ENCODE assay signal across 20 mouse cellular contexts in the genomic region with DNA sequence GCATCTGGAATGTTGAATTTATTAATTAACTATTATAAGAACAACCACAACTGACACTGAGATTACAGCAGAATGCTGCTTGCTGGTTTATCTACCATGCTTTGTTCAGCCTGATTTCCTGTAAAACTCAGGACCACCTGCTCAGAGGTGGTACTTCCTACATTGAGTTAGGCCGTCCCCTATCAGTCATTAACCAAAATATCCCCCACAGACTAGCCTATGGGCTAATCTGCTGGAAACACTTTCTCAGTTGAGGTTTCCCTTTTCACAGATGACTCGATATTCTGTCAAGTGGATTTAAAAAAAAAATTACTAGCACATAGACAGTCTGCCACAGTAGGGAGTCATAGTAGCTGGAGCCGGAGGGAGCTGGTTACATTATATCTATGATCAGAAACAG. TPM values are rescaled to one million over a fixed set of nuclear protein-coding genes. Genes with fewer than 3 reads are reported as not detected.
DNase-seq lines count a peak whose midpoint lies in the region; ATAC-seq lines count a peak whose summit lies in the region.
"Had no signal": no experiment of that assay in that cellular context is flagged by ENCODE, and none has a peak within 500 bp of the region (broad histone marks: within the 10 kb centered on the region; RNA-seq: fewer than 3 reads in every experiment).

No protein-coding gene starts in this region.

- H3K9ac ChIP-seq in liver, embryonic 16.5 days (ENCODE audit: low read depth, low read length), result no peak overlapping the region
- H3K9ac ChIP-seq in kidney, embryonic 16.5 days (replicated peaks; ENCODE audit: low read length), result no peak overlapping the region
- H3K9ac ChIP-seq: forebrain, embryonic 12.5 days; forebrain, postnatal 0 days; heart, embryonic 12.5 days; hindbrain, embryonic 15.5 days had no signal

- peak overlapping the region; percentile 2; the same call in 1 of the 2 replicates for H3K27ac ChIP-seq in liver, embryonic 16.5 days (ENCODE audit: low read length)
- no peak overlapping the region for H3K27ac ChIP-seq in kidney, embryonic 16.5 days (ENCODE audit: low read length)
- H3K27ac ChIP-seq: embryonic facial prominence, embryonic 10.5 days; forebrain, embryonic 12.5 days; hindbrain, embryonic 15.5 days had no signal

- WGBS in liver, embryonic 16.5 days (ENCODE audit: insufficient replicate concordance), result 16% methylated on average over 3 of the region's 3 CpGs
- WGBS in kidney, embryonic 16.5 days, result 69% methylated on average over 3 of the region's 3 CpGs

- H3K4me2 ChIP-seq in liver, embryonic 16.5 days (ENCODE audit: low read depth, low read length), result no peak overlapping the region
- H3K4me2 ChIP-seq in kidney, embryonic 16.5 days (replicated peaks; ENCODE audit: low read depth, low read length), result no peak overlapping the region
- H3K4me2 ChIP-seq: forebrain, embryonic 12.5 days; heart, embryonic 12.5 days; hindbrain, embryonic 15.5 days had no signal

- H3K27me3 ChIP-seq in liver, embryonic 16.5 days (ENCODE audit: control insufficient read depth, insufficient read depth, low read depth, low read length), result no peaks in the 10 kb centered on the region
- no peaks in the 10 kb centered on the region for H3K27me3 ChIP-seq in kidney, embryonic 16.5 days (ENCODE audit: insufficient read depth, low read length)
- H3K27me3 ChIP-seq: forebrain, embryonic 12.5 days; heart, embryonic 12.5 days; hindbrain, embryonic 15.5 days had no signal

- no peak overlapping the region for H3K4me3 ChIP-seq in liver, embryonic 16.5 days (ENCODE audit: low read depth, low read length)
- H3K4me3 ChIP-seq in kidney, embryonic 16.5 days (ENCODE audit: low read length), result no peak overlapping the region
- H3K4me3 ChIP-seq: embryonic facial prominence, embryonic 10.5 days; erythroblast, embryonic 14.5 days; forebrain, embryonic 12.5 days; heart, embryonic 12.5 days; hindbrain, embryonic 15.5 days had no signal

- no peak for DNase-seq in liver
- DNase-seq in thymus, postnatal 0 days (ENCODE audit: low spot score), result no peak
- DNase-seq: adrenal gland, adult 8-10 months; adrenal gland, postnatal 36 days; cerebellum, adult 11-12 months; cerebellum, adult 9-10 months; cerebellum, postnatal 25 days; forebrain, postnatal 0 days; gastrocnemius, postnatal 14 days had no signal

- ATAC-seq in liver, embryonic 16.5 days (ENCODE audit: low read depth), result no peak
- ATAC-seq in common myeloid progenitor, adult 5-6 weeks (replicated peaks; ENCODE audit: low read depth, poor library complexity, severe bottlenecking), result peak; percentile 88
- peak; percentile 78 to 89 for ATAC-seq in hematopoietic stem cell, adult 5-6 weeks (replicated peaks in 1 of 2; ENCODE audit: insufficient read depth in 1 of 2, low FRiP score in 2 of 2, low TSS enrichment in 1 of 2, low read depth in 1 of 2, poor library complexity in 2 of 2, severe bottlenecking in 2 of 2)
- peak; percentile 61 for ATAC-seq in megakaryocyte-erythroid progenitor cell, adult 5-6 weeks (replicated peaks; ENCODE audit: low FRiP score, low TSS enrichment, poor library complexity, severe bottlenecking)
- ATAC-seq in kidney, embryonic 16.5 days (ENCODE audit: low FRiP score, low TSS enrichment), result no peak
- ATAC-seq in activated CD4-positive, CD25-positive, alpha-beta regulatory T cell, adult 4 months, result no peak
- ATAC-seq: forebrain, postnatal 0 days had no signal

- no peaks in the 10 kb centered on the region for H3K4me1 ChIP-seq in liver, embryonic 16.5 days (ENCODE audit: control insufficient read depth, low read depth, low read length)
- H3K4me1 ChIP-seq in kidney, embryonic 16.5 days (ENCODE audit: insufficient read depth, low read length), result no peaks in the 10 kb centered on the region
- H3K4me1 ChIP-seq: embryonic facial prominence, embryonic 10.5 days; forebrain, embryonic 12.5 days; heart, embryonic 12.5 days; hindbrain, embryonic 15.5 days had no signal

- H3K36me3 ChIP-seq in liver, embryonic 16.5 days (ENCODE audit: control insufficient read depth, insufficient read depth), result no peaks in the 10 kb centered on the region
- H3K36me3 ChIP-seq in kidney, embryonic 16.5 days (ENCODE audit: insufficient read depth, low read length), result no peaks in the 10 kb centered on the region
- H3K36me3 ChIP-seq: embryonic facial prominence, embryonic 10.5 days; forebrain, embryonic 12.5 days; heart, embryonic 12.5 days; hindbrain, embryonic 15.5 days had no signal

- no peaks in the 10 kb centered on the region for H3K9me3 ChIP-seq in liver, embryonic 16.5 days (replicated peaks; ENCODE audit: control insufficient read depth, low read length)
- H3K9me3 ChIP-seq in kidney, embryonic 16.5 days (ENCODE audit: low read length), result no peaks in the 10 kb centered on the region
- H3K9me3 ChIP-seq: embryonic facial prominence, embryonic 10.5 days; forebrain, embryonic 12.5 days; hindbrain, embryonic 15.5 days had no signal

RNA-seq across cellular contexts. Expression of gene Gda, which starts 31.5 kb away (rescaled TPM):
- polyA plus RNA-seq in liver, embryonic 16.5 days (2015; fragmentation: Nextera tagmentation; extraction: Ambion mirVana), result 2.1 and 2.2 TPM in 2 replicates
- 6.5 and 9.6 TPM in 2 replicates for total RNA-seq in common myeloid progenitor, adult 5-6 weeks (2017)
- 14.5 and 38.6 TPM in 2 replicates for total RNA-seq in hematopoietic stem cell, adult 5-6 weeks (2017)
- total RNA-seq in megakaryocyte-erythroid progenitor cell, adult 5-6 weeks (2014; fragmentation: Nextera tagmentation), result 7.3 and 12.5 TPM in 2 replicates
- total RNA-seq in megakaryocyte-erythroid progenitor cell, adult 5-6 weeks (2017), result 7.7 and 8.4 TPM in 2 replicates
- 0.06 and 0.19 TPM in 2 replicates for polyA plus RNA-seq in kidney, embryonic 16.5 days (2015; fragmentation: Nextera tagmentation; extraction: Ambion mirVana)
- under 1 TPM in 1 of 2 experiments, not detected in 1; 0.31 TPM for polyA plus RNA-seq in activated CD4-positive, CD25-positive, alpha-beta regulatory T cell, adult 4 months (2017; shearing (Covaris generic))
- polyA plus RNA-seq in thymus, postnatal 0 days (2015; fragmentation: Nextera tagmentation; extraction: Ambion mirVana), result 0.60 and 0.91 TPM in 2 replicates
- polyA plus RNA-seq: erythroblast, embryonic 14.5 days had no signal

Comparison
In these comparisons a context has a peak if more than half of its experiments do, and no peak if none do; other contexts are left out.
1. ATAC-seq: peak in common myeloid progenitor, adult 5-6 weeks (single experiment), hematopoietic stem cell, adult 5-6 weeks (2 of 2) and megakaryocyte-erythroid progenitor cell, adult 5-6 weeks (single experiment); none in liver, embryonic 16.5 days (single experiment), kidney, embryonic 16.5 days (single experiment) and activated CD4-positive, CD25-positive, alpha-beta regulatory T cell, adult 4 months (single experiment).